Mouse (Mus musculus): Measurements from ENCODE around the gene Eif5b. TPM values are rescaled to one million over a fixed set of nuclear protein-coding genes. Genes with fewer than 3 reads are reported as not detected.
"Not testable (repeated sequence)": the region's sequence is repeated elsewhere in the genome, so short reads cannot be mapped to it uniquely, and the experiment has no call there.

Gene Eif5b
- polyA plus RNA-seq, 1 experiment from 2014 or later = 22.8 TPM

GRCm38 (mm10) chr1:38049562-38049961, 51.8 kb downstream of the Eif5b start:
- no peaks in the 10 kb centered on the region for H3K27me3 ChIP-seq (replicated peaks)
- peaks cover 92% of the 10 kb centered on the region for H3K36me3 ChIP-seq
- no peak for ATAC-seq (ENCODE audit: insufficient number of reproducible peaks, low FRiP score)
- no peak overlapping the region for H3K9ac ChIP-seq
- no peaks in the 10 kb centered on the region for H3K4me1 ChIP-seq (replicated peaks)
- H3K4me2 ChIP-seq = no peak overlapping the region
- no peak overlapping the region for H3K27ac ChIP-seq (ENCODE audit: poor library complexity, severe bottlenecking)
- no peak overlapping the region for H3K4me3 ChIP-seq
- WGBS = 73% methylated on average over 4 of the region's 4 CpGs
- H3K9me3 ChIP-seq (replicated peaks) = no peaks in the 10 kb centered on the region

- no peak overlapping the region for H3K9ac ChIP-seq
- H3K36me3 ChIP-seq = peaks cover 76% of the 10 kb centered on the region
- no peak overlapping the region for H3K27ac ChIP-seq (ENCODE audit: poor library complexity, severe bottlenecking)
- ATAC-seq (ENCODE audit: insufficient number of reproducible peaks, low FRiP score) = no peak
- no peak overlapping the region for H3K4me2 ChIP-seq
- 83% methylated on average over 5 of the region's 5 CpGs for WGBS
- H3K9me3 ChIP-seq (replicated peaks) = no peaks in the 10 kb centered on the region
- H3K4me3 ChIP-seq = no peak overlapping the region
- H3K27me3 ChIP-seq (replicated peaks) = no peaks in the 10 kb centered on the region
- no peaks in the 10 kb centered on the region for H3K4me1 ChIP-seq (replicated peaks)
These were observed 57.4 kb downstream of the Eif5b start for GRCm38 (mm10) chr1:38055176-38055575.

GRCm38 (mm10) chr1:38058417-38058816, 60.6 kb downstream of the Eif5b start:
- Histone ChIP-seq H3K27me3 (replicated peaks) (no peaks in the 10 kb centered on the region), H3K36me3 (peaks cover 69% of the 10 kb centered on the region)

GRCm38 (mm10) chr1:38062156-38062555, 64.3 kb downstream of the Eif5b start:
- H3K27me3 ChIP-seq (replicated peaks); H3K27ac ChIP-seq (ENCODE audit: poor library complexity, severe bottlenecking); ATAC-seq (ENCODE audit: insufficient number of reproducible peaks, low FRiP score); H3K4me2 ChIP-seq; H3K9ac ChIP-seq; H3K4me3 ChIP-seq; H3K4me1 ChIP-seq (replicated peaks); H3K9me3 ChIP-seq (replicated peaks): not testable (repeated sequence)
- 81% methylated on average over 2 of the region's 2 CpGs for WGBS
- H3K36me3 ChIP-seq = peaks cover 62% of the 10 kb centered on the region

More at GRCm38 (mm10) chr1:38058417-38058816, 60.6 kb downstream of the Eif5b start:
- no peak for ATAC-seq (ENCODE audit: insufficient number of reproducible peaks, low FRiP score)
- Histone ChIP-seq H3K9me3 (replicated peaks) (no peaks in the 10 kb centered on the region), H3K9ac (no peak overlapping the region), H3K27ac (ENCODE audit: poor library complexity, severe bottlenecking) (no peak overlapping the region), H3K4me2 (no peak overlapping the region), H3K4me3 (no peak overlapping the region), H3K4me1 (replicated peaks) (no peaks in the 10 kb centered on the region)
- 74% methylated on average over 6 of the region's 6 CpGs for WGBS

GRCm38 (mm10) chr1:38067276-38067675, 69.5 kb downstream of the Eif5b start:
- 95% methylated on average over 10 of the region's 10 CpGs for WGBS
- Histone ChIP-seq H3K27me3 (replicated peaks) (no peaks in the 10 kb centered on the region), H3K4me3 (no peak overlapping the region), H3K9ac (no peak overlapping the region), H3K36me3 (peaks cover 59% of the 10 kb centered on the region), H3K27ac (ENCODE audit: poor library complexity, severe bottlenecking) (no peak overlapping the region), H3K4me2 (no peak overlapping the region), H3K9me3 (replicated peaks) (no peaks in the 10 kb centered on the region), H3K4me1 (replicated peaks) (peaks cover 6% of the 10 kb centered on the region; the same call in 1 of the 2 replicates)
- ATAC-seq (ENCODE audit: insufficient number of reproducible peaks, low FRiP score) = no peak

- Histone ChIP-seq H3K36me3 (peaks cover 46% of the 10 kb centered on the region), H3K4me1 (replicated peaks) (peaks cover 10% of the 10 kb centered on the region; the same call in 1 of the 2 replicates), H3K27ac (ENCODE audit: poor library complexity, severe bottlenecking) (no peak overlapping the region), H3K4me2 (no peak overlapping the region), H3K27me3 (replicated peaks) (no peaks in the 10 kb centered on the region), H3K4me3 (no peak overlapping the region), H3K9me3 (replicated peaks) (no peaks in the 10 kb centered on the region), H3K9ac (no peak overlapping the region)
- ATAC-seq (ENCODE audit: insufficient number of reproducible peaks, low FRiP score) = no peak
- 29% methylated on average over 8 of the region's 8 CpGs for WGBS
These were observed 73.5 kb downstream of the Eif5b start for GRCm38 (mm10) chr1:38071326-38071725.

- WGBS = 75% methylated on average over 8 of the region's 8 CpGs
- no peak overlapping the region for H3K27ac ChIP-seq (ENCODE audit: poor library complexity, severe bottlenecking)
- no peak overlapping the region for H3K4me3 ChIP-seq
- H3K36me3 ChIP-seq = peaks cover 45% of the 10 kb centered on the region
- ATAC-seq (ENCODE audit: insufficient number of reproducible peaks, low FRiP score) = no peak
- H3K27me3 ChIP-seq (replicated peaks) = no peaks in the 10 kb centered on the region
- no peak overlapping the region for H3K4me2 ChIP-seq
- H3K4me1 ChIP-seq (replicated peaks) = no peaks in the 10 kb centered on the region
- H3K9me3 ChIP-seq (replicated peaks) = no peaks in the 10 kb centered on the region
- no peak overlapping the region for H3K9ac ChIP-seq
These were observed 83.5 kb downstream of the Eif5b start for GRCm38 (mm10) chr1:38081316-38081715.

GRCm38 (mm10) chr1:38103214-38103613, 105.4 kb downstream of the Eif5b start:
- 65% methylated on average over 1 of the region's 1 CpGs for WGBS
- H3K4me2 ChIP-seq = no peak overlapping the region
- H3K4me3 ChIP-seq = no peak overlapping the region
- peak overlapping the region; percentile 51; the same call in 1 of the 2 replicates for H3K27ac ChIP-seq (ENCODE audit: poor library complexity, severe bottlenecking)
- H3K4me1 ChIP-seq (replicated peaks) = peaks cover 28% of the 10 kb centered on the region
- H3K9ac ChIP-seq = no peak overlapping the region
- no peaks in the 10 kb centered on the region for H3K9me3 ChIP-seq (replicated peaks)
- ATAC-seq (ENCODE audit: insufficient number of reproducible peaks, low FRiP score) = no peak
- H3K27me3 ChIP-seq (replicated peaks) = no peaks in the 10 kb centered on the region
- H3K36me3 ChIP-seq = peaks cover 13% of the 10 kb centered on the region

- Histone ChIP-seq H3K27me3 (replicated peaks) (no peaks in the 10 kb centered on the region), H3K4me3 (no peak overlapping the region), H3K9ac (no peak overlapping the region), H3K9me3 (replicated peaks) (no peaks in the 10 kb centered on the region), H3K36me3 (peaks cover 9% of the 10 kb centered on the region), H3K4me2 (peak overlapping the region; percentile 25), H3K4me1 (replicated peaks) (peaks cover 28% of the 10 kb centered on the region), H3K27ac (ENCODE audit: poor library complexity, severe bottlenecking) (peak overlapping the region; percentile 80)
- ATAC-seq (ENCODE audit: insufficient number of reproducible peaks, low FRiP score) = peak; percentile 73; the same call in 1 of the 2 replicates
- 9% methylated on average over 3 of the region's 3 CpGs for WGBS
These were observed 106.0 kb downstream of the Eif5b start for GRCm38 (mm10) chr1:38103813-38104212.

Other genes with a start within 250 kb of the Eif5b start
- gene Tsga10, start 131.6 kb upstream of the Eif5b start, polyA plus RNA-seq (2016; fragmentation: Nextera tagmentation; extraction: Ambion mirVana) = 5.5 TPM in 2 replicates
- 8.6 and 9.2 TPM in 2 replicates for gene Lipt1, start 126.3 kb upstream of the Eif5b start, polyA plus RNA-seq (2016; fragmentation: Nextera tagmentation; extraction: Ambion mirVana)
- 9.4 and 12.5 TPM in 2 replicates for gene Mitd1, start 107.6 kb upstream of the Eif5b start, polyA plus RNA-seq (2016; fragmentation: Nextera tagmentation; extraction: Ambion mirVana)
- 237 and 240 TPM in 2 replicates for gene Mrpl30, start 107.5 kb upstream of the Eif5b start, polyA plus RNA-seq (2016; fragmentation: Nextera tagmentation; extraction: Ambion mirVana)
- not detected in 2 replicates for gene Lyg2, start 81.5 kb upstream of the Eif5b start, polyA plus RNA-seq (2016; fragmentation: Nextera tagmentation; extraction: Ambion mirVana)
- gene Lyg1, start 40.3 kb upstream of the Eif5b start, polyA plus RNA-seq (2016; fragmentation: Nextera tagmentation; extraction: Ambion mirVana) = not detected in 2 replicates
- gene Txndc9, start 117 bp upstream of the Eif5b start, polyA plus RNA-seq (2016; fragmentation: Nextera tagmentation; extraction: Ambion mirVana) = 110 and 115 TPM in 2 replicates
- gene Rev1, start 131.8 kb downstream of the Eif5b start, polyA plus RNA-seq (2016; fragmentation: Nextera tagmentation; extraction: Ambion mirVana) = 30.6 and 31.1 TPM in 2 replicates

All from heart, embryonic 12.5 days (tissue).